Mouse (Mus musculus): ENCODE results near the gene Ap5b1. TPM values are rescaled to one million over a fixed set of nuclear protein-coding genes. Genes with fewer than 3 reads are reported as not detected.

Gene Ap5b1
- total RNA-seq, 2 experiments from 2014 or later: 5.4 to 6.0 TPM

GRCm38 (mm10) chr19:5620007-5620406 is 52.2 kb downstream of the Ap5b1 start:
- no peak overlapping the region for H3K27ac ChIP-seq
- TF ChIP-seq CTCF (IDR thresholded peaks at IDR 0.05): no peak
- H3K4me3 ChIP-seq: no peak overlapping the region
- intact Hi-C loops (cut with DNase I): no loop called here
- DNase-seq (ENCODE audit: extremely low spot score in 1 of 2, low spot score in 2 of 2): no peak

Other genes with a start within 250 kb of the Ap5b1 start
- gene Catsper1, start 232.3 kb upstream of the Ap5b1 start, total RNA-seq (2021): not detected
- 10 to 100 TPM; 25.7 to 27.4 TPM for gene Cst6, start 218.5 kb upstream of the Ap5b1 start, total RNA-seq (2021)
- gene Eif1ad, start 201.3 kb upstream of the Ap5b1 start, total RNA-seq (2021): 10 to 100 TPM; 23.4 to 25.5 TPM
- gene Banf1, start 200.9 kb upstream of the Ap5b1 start, total RNA-seq (2021): 10 to 100 TPM; 75.5 to 82.2 TPM
- gene Sart1, start 179.3 kb upstream of the Ap5b1 start, total RNA-seq (2021): 100 to 1,000 TPM in 1 of 2 experiments, 10 to 100 TPM in 1; 94.2 to 100 TPM
- gene Tsga10ip, start 165.5 kb upstream of the Ap5b1 start, total RNA-seq (2021): not detected
- 100 to 1,000 TPM; 248 to 267 TPM for gene Drap1, start 143.0 kb upstream of the Ap5b1 start, total RNA-seq (2021)
- 10 to 100 TPM; 68.0 to 74.1 TPM for gene AI837181, start 142.9 kb upstream of the Ap5b1 start, total RNA-seq (2021)
- gene Fosl1, start 120.5 kb upstream of the Ap5b1 start, total RNA-seq (2021): under 1 TPM in 1 of 2 experiments, not detected in 1; 0.65 TPM
- gene Ccdc85b, start 110.1 kb upstream of the Ap5b1 start, total RNA-seq (2021): 10 to 100 TPM; 29.5 to 30.6 TPM
- gene Fibp, start 107.4 kb upstream of the Ap5b1 start, total RNA-seq (2021): 10 to 100 TPM; 88.9 to 92.1 TPM
- under 1 TPM; 0.36 to 0.47 TPM for gene Ctsw, start 99.5 kb upstream of the Ap5b1 start, total RNA-seq (2021)
- 10 to 100 TPM; 16.8 to 17.2 TPM for gene Efemp2, start 94.1 kb upstream of the Ap5b1 start, total RNA-seq (2021)
- gene Mus81, start 79.6 kb upstream of the Ap5b1 start, total RNA-seq (2021): 10 to 100 TPM; 33.3 to 33.4 TPM
- 1,000 to 10,000 TPM; 1,296 to 1,301 TPM for gene Cfl1, start 77.6 kb upstream of the Ap5b1 start, total RNA-seq (2021)
- 1 to 10 TPM; 8.0 to 9.2 TPM for gene 1700020D05Rik, start 64.2 kb upstream of the Ap5b1 start, total RNA-seq (2021)
- gene Snx32, start 57.5 kb upstream of the Ap5b1 start, total RNA-seq (2021): 10 to 100 TPM; 81.5 to 89.0 TPM
- gene Ovol1, start 7.4 kb upstream of the Ap5b1 start, total RNA-seq (2021): not detected
- gene Rnaseh2c, start 33.8 kb downstream of the Ap5b1 start, total RNA-seq (2021): 10 to 100 TPM; 77.7 to 82.4 TPM
- gene Kat5, start 42.2 kb downstream of the Ap5b1 start, total RNA-seq (2021): 10 to 100 TPM; 94.3 to 99.2 TPM
- 10 to 100 TPM; 23.4 to 25.4 TPM for gene Rela, start 69.5 kb downstream of the Ap5b1 start, total RNA-seq (2021)
- gene Sipa1, start 95.7 kb downstream of the Ap5b1 start, total RNA-seq (2021): 10 to 100 TPM; 18.2 to 19.0 TPM
- gene Map3k11, start 120.7 kb downstream of the Ap5b1 start, total RNA-seq (2021): 10 to 100 TPM; 16.2 to 17.0 TPM
- 10 to 100 TPM; 77.5 to 80.0 TPM for gene Pcnx3, start 120.9 kb downstream of the Ap5b1 start, total RNA-seq (2021)
- gene Kcnk7, start 136.3 kb downstream of the Ap5b1 start, total RNA-seq (2021): not detected
- 10 to 100 TPM; 21.1 to 30.7 TPM for gene Ehbp1l1, start 158.3 kb downstream of the Ap5b1 start, total RNA-seq (2021)
- 10 to 100 TPM; 27.5 to 32.4 TPM for gene Fam89b, start 161.6 kb downstream of the Ap5b1 start, total RNA-seq (2021)
- gene Ltbp3, start 172.9 kb downstream of the Ap5b1 start, total RNA-seq (2021): 10 to 100 TPM; 38.9 to 43.1 TPM
- gene Scyl1, start 203.4 kb downstream of the Ap5b1 start, total RNA-seq (2021): 10 to 100 TPM; 92.0 to 98.0 TPM

Data from left cerebral cortex, adult 2 months (tissue).